Mouse (Mus musculus): ENCODE data around the gene Zfp663.

The Zfp663 gene

GRCm38 (mm10) chr2:165319503-165319902 is 49.0 kb downstream of the Zfp663 start:
- no peak for DNase-seq

- no peak for DNase-seq
Observed at GRCm38 (mm10) chr2:165318941-165319340, 49.6 kb downstream of the Zfp663 start.

GRCm38 (mm10) chr2:165317621-165318263 is 50.8 kb downstream of the Zfp663 start:
- no peak for DNase-seq

GRCm38 (mm10) chr2:165316837-165317473 is 51.6 kb downstream of the Zfp663 start:
- peak; percentile 78 for DNase-seq

GRCm38 (mm10) chr2:165316204-165316603 is 52.3 kb downstream of the Zfp663 start:
- no peak for DNase-seq

GRCm38 (mm10) chr2:165314197-165314596 is 54.3 kb downstream of the Zfp663 start:
- no peak for DNase-seq

- no peak for DNase-seq
Observed at GRCm38 (mm10) chr2:165312381-165312780, 56.1 kb downstream of the Zfp663 start.

- DNase-seq: no peak
Observed at GRCm38 (mm10) chr2:165311577-165311976, 57.0 kb downstream of the Zfp663 start.

- DNase-seq: no peak
Observed at GRCm38 (mm10) chr2:165310818-165311425, 57.6 kb downstream of the Zfp663 start.

- peak; percentile 52 for DNase-seq
Observed at GRCm38 (mm10) chr2:165307801-165308200, 60.7 kb downstream of the Zfp663 start.

GRCm38 (mm10) chr2:165305438-165305837 is 63.1 kb downstream of the Zfp663 start:
- no peak for DNase-seq

GRCm38 (mm10) chr2:165304819-165305218 is 63.7 kb downstream of the Zfp663 start:
- no peak for DNase-seq

GRCm38 (mm10) chr2:165303354-165304012 is 65.0 kb downstream of the Zfp663 start:
- DNase-seq: no peak

GRCm38 (mm10) chr2:165301409-165301808 is 67.1 kb downstream of the Zfp663 start:
- no peak for DNase-seq
